Comparison of ENCODE assay signal across 7 mouse cellular contexts in the genomic region with DNA sequence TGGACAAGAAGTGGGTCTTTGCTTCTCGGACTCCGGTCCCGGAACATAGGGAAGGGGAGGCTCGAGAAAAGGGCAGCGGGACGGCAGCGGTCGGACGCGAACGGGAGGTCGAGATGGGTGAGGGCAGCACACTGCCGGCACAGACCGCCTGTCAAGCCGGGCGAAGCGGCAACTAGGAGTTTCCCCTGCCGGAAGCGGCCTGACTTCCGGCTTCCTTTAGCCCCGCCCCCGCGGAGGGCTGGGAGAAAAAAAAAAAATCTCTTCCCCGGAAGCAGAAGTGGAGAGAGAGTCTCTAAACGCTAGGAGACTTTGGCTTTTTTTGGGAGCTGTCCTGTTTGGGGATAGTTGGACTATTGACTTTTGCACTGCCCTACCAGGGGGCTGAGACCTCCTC. TPM values are rescaled to one million over a fixed set of nuclear protein-coding genes. Genes with fewer than 3 reads are reported as not detected.
DNase-seq lines count a peak whose midpoint lies in the region; ATAC-seq and TF ChIP-seq lines count a peak whose summit lies in the region.

A gene (minus strand): TSS at position 209 of the 394 bp plus-strand sequence.

- H3K9ac ChIP-seq in intestine, postnatal 0 days (ENCODE audit: low read depth, low read length): peak within 1 kb of the TSS; percentile 69
- H3K9ac ChIP-seq in midbrain, embryonic 12.5 days (replicated peaks): peak within 1 kb of the TSS; percentile 75

- H3K36me3 ChIP-seq in embryonic facial prominence, embryonic 10.5 days (replicated peaks): no peaks in the 10 kb centered on the region
- no peaks in the 10 kb centered on the region for H3K36me3 ChIP-seq in intestine, postnatal 0 days (ENCODE audit: control insufficient read depth, insufficient read depth)
- H3K36me3 ChIP-seq in midbrain, embryonic 12.5 days: no peaks in the 10 kb centered on the region
- no peaks in the 10 kb centered on the region for H3K36me3 ChIP-seq in small intestine, adult 2 months (ENCODE audit: control insufficient read depth, insufficient read depth, low read length)

- TF ChIP-seq CTCF in intestine, postnatal 0 days (IDR thresholded peaks at IDR 0.05; ENCODE audit: low read depth): no peak
- no peak for TF ChIP-seq CTCF in small intestine, adult 2 months (IDR thresholded peaks at IDR 0.05; ENCODE audit: extremely low read depth, insufficient read length, insufficient replicate concordance, low read depth, low read length)

- H3K9me3 ChIP-seq in embryonic facial prominence, embryonic 10.5 days: no peaks in the 10 kb centered on the region
- no peaks in the 10 kb centered on the region for H3K9me3 ChIP-seq in intestine, postnatal 0 days (ENCODE audit: control insufficient read depth)
- H3K9me3 ChIP-seq in midbrain, embryonic 12.5 days: no peaks in the 10 kb centered on the region

- WGBS in embryonic facial prominence, embryonic 10.5 days: under 1% methylated on average over 25 of the region's 25 CpGs
- WGBS in intestine, postnatal 0 days: 0% methylated on average over 23 of the region's 25 CpGs
- under 1% methylated on average over 25 of the region's 25 CpGs for WGBS in midbrain, embryonic 12.5 days
- 1% methylated on average over 25 of the region's 25 CpGs for WGBS in small intestine, adult 2 months

- ATAC-seq in intestine, postnatal 0 days: peak; percentile 89
- ATAC-seq in midbrain, embryonic 12.5 days (ENCODE audit: low FRiP score, low read depth): peak; percentile 92

- peak within 1 kb of the TSS; percentile 91 for H3K4me2 ChIP-seq in intestine, postnatal 0 days (replicated peaks; ENCODE audit: low read depth)
- H3K4me2 ChIP-seq in midbrain, embryonic 12.5 days (replicated peaks): peak within 1 kb of the TSS; percentile 77

- peaks cover 12% of the 10 kb centered on the region for H3K4me1 ChIP-seq in embryonic facial prominence, embryonic 10.5 days
- H3K4me1 ChIP-seq in intestine, postnatal 0 days (replicated peaks; ENCODE audit: control insufficient read depth, insufficient read depth, low read length): 0 out of 2 replicates have a peak, but pooled peaks cover 2% of the 10 kb centered on the region
- peaks cover 12% of the 10 kb centered on the region for H3K4me1 ChIP-seq in midbrain, embryonic 12.5 days
- peaks cover 5% of the 10 kb centered on the region; the same call in 1 of the 2 replicates for H3K4me1 ChIP-seq in small intestine, adult 2 months (ENCODE audit: control insufficient read depth, insufficient read depth, insufficient read length, low read length)

- no peaks in the 10 kb centered on the region for H3K27me3 ChIP-seq in embryonic facial prominence, embryonic 10.5 days (replicated peaks; ENCODE audit: low read depth, poor library complexity, severe bottlenecking)
- no peaks in the 10 kb centered on the region for H3K27me3 ChIP-seq in intestine, postnatal 0 days (replicated peaks; ENCODE audit: control insufficient read depth, insufficient read depth, low read length)
- no peaks in the 10 kb centered on the region for H3K27me3 ChIP-seq in midbrain, embryonic 12.5 days
- H3K27me3 ChIP-seq in small intestine, adult 2 months (ENCODE audit: control insufficient read depth, insufficient read depth, low read length): no peaks in the 10 kb centered on the region

- peak within 1 kb of the TSS; percentile 94 for H3K4me3 ChIP-seq in embryonic facial prominence, embryonic 10.5 days
- H3K4me3 ChIP-seq in intestine, postnatal 0 days (ENCODE audit: low read depth, low read length): peak within 1 kb of the TSS; percentile 89
- H3K4me3 ChIP-seq in midbrain, embryonic 12.5 days: peak within 1 kb of the TSS; percentile 87
- peak within 1 kb of the TSS; percentile 77 for H3K4me3 ChIP-seq in small intestine, adult 2 months (ENCODE audit: low read depth, low read length)

- H3K27ac ChIP-seq in embryonic facial prominence, embryonic 10.5 days (replicated peaks): peak within 1 kb of the TSS; percentile 83
- no peak within 1 kb of the TSS for H3K27ac ChIP-seq in intestine, postnatal 0 days (ENCODE audit: low read depth, low read length)
- peak within 1 kb of the TSS; percentile 71 for H3K27ac ChIP-seq in midbrain, embryonic 12.5 days (replicated peaks)
- peak within 1 kb of the TSS; percentile 13; the same call in 1 of the 2 replicates for H3K27ac ChIP-seq in small intestine, adult 2 months (ENCODE audit: insufficient read depth, low read depth, low read length)

- DNase-seq in adrenal gland, postnatal 10 days: peak; percentile 95
- DNase-seq in embryonic facial prominence, embryonic 10.5 days (ENCODE audit: low spot score): peak; percentile 92
- no peak for DNase-seq in gonadal fat pad, adult 2 months (ENCODE audit: low read depth)
- peak; percentile 86 for DNase-seq in left cerebral cortex, postnatal 4 days

- TF ChIP-seq POLR2A in small intestine, adult 2 months (IDR thresholded peaks at IDR 0.05; ENCODE audit: low read depth, low read length): peak; percentile 96

- intact Hi-C loops in left cerebral cortex, postnatal 4 days (cut with DNase I): no loop called here

RNA-seq across cellular contexts. Expression of the gene that starts here (rescaled TPM):
- total RNA-seq in adrenal gland, postnatal 10 days (2021): 10 to 100 TPM; 36.1 to 42.7 TPM
- polyA plus RNA-seq in embryonic facial prominence, embryonic 10.5 days (2016; fragmentation: Nextera tagmentation; extraction: Ambion mirVana): 27.9 and 28.2 TPM in 2 replicates
- 46.2 and 46.8 TPM in 2 replicates for polyA plus RNA-seq in gonadal fat pad, adult 2 months (2012; rRNA removed)
- polyA plus RNA-seq in intestine, postnatal 0 days (2015; fragmentation: Nextera tagmentation; extraction: Ambion mirVana): 21.8 and 25.2 TPM in 2 replicates
- total RNA-seq in left cerebral cortex, postnatal 4 days (2021): 10 to 100 TPM; 65.7 to 76.6 TPM
- 37.7 and 41.2 TPM in 2 replicates for polyA plus RNA-seq in midbrain, embryonic 12.5 days (2016; fragmentation: Nextera tagmentation; extraction: Ambion mirVana)
- 39.4 and 70.3 TPM in 2 replicates for polyA plus RNA-seq in small intestine, adult 2 months (2012; rRNA removed)
